In the genomic region with DNA sequence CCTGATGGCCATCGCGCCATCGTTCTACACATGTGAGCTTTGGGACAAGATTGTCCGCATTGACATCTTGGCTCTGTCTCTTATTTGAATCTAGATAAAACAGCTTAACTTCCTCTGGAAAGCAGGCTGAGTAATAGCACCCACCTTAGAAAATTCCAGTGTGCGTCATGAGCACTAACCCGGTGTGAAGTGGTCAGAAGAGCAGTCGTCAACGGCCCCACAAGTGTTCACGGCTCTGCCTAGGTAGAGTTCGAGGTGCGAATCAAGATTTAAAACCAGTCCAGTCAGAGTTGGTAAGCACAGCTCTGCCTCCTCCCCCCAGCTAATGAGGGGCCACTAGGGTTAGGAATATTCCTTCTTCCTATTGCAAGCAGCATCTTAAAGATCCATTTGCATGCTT, we compare ENCODE assay signal across 25 mouse cellular contexts. TPM values are rescaled to one million over a fixed set of nuclear protein-coding genes. Genes with fewer than 3 reads are reported as not detected.
DNase-seq lines count a peak whose midpoint lies in the region; ATAC-seq lines count a peak whose summit lies in the region.
"Had no signal": no experiment of that assay in that cellular context is flagged by ENCODE, and none has a peak within 500 bp of the region (broad histone marks: within the 10 kb centered on the region; RNA-seq: fewer than 3 reads in every experiment).

No protein-coding gene starts in this region.

- no peak overlapping the region for H3K9ac ChIP-seq in lung, embryonic 15.5 days
- H3K9ac ChIP-seq in intestine, embryonic 16.5 days (ENCODE audit: low read depth, low read length): no peak overlapping the region
- H3K9ac ChIP-seq: embryonic facial prominence, embryonic 12.5 days; embryonic facial prominence, embryonic 15.5 days; forebrain, postnatal 0 days; hindbrain, embryonic 14.5 days had no signal

- peaks cover 32% of the 10 kb centered on the region for H3K4me1 ChIP-seq in lung, embryonic 15.5 days
- H3K4me1 ChIP-seq in limb, embryonic 10.5 days: peaks cover 37% of the 10 kb centered on the region
- H3K4me1 ChIP-seq in intestine, embryonic 16.5 days (ENCODE audit: control insufficient read depth, insufficient read depth, low read length): no peaks in the 10 kb centered on the region
- H3K4me1 ChIP-seq: embryonic facial prominence, embryonic 15.5 days had no signal

- peaks cover 22% of the 10 kb centered on the region; the same call in 1 of the 2 replicates for H3K27me3 ChIP-seq in lung, embryonic 15.5 days
- H3K27me3 ChIP-seq in limb, embryonic 10.5 days (ENCODE audit: low read depth, poor library complexity, severe bottlenecking): peaks cover 99% of the 10 kb centered on the region
- H3K27me3 ChIP-seq in intestine, embryonic 16.5 days (replicated peaks; ENCODE audit: control insufficient read depth, insufficient read depth, low read length): 0 out of 2 replicates have a peak, but pooled peaks cover 2% of the 10 kb centered on the region
- H3K27me3 ChIP-seq: CH12.LX, Patski had no signal

- H3K9me3 ChIP-seq in lung, embryonic 15.5 days: no peaks in the 10 kb centered on the region
- H3K9me3 ChIP-seq in limb, embryonic 10.5 days (replicated peaks): no peaks in the 10 kb centered on the region
- H3K9me3 ChIP-seq in intestine, embryonic 16.5 days (ENCODE audit: control insufficient read depth, low read length): no peaks in the 10 kb centered on the region
- H3K9me3 ChIP-seq: embryonic facial prominence, embryonic 12.5 days; embryonic facial prominence, embryonic 15.5 days had no signal

- peak; percentile 21 to 41 for DNase-seq in lung, adult 18-20 months
- DNase-seq in lung, postnatal 10 days: no peak
- DNase-seq in lung, postnatal 14 days: peak; percentile 12
- no peak for DNase-seq in cerebellum, adult 8-10 months
- no peak for DNase-seq in limb, embryonic 10.5 days (ENCODE audit: low spot score)
- DNase-seq: adrenal gland, postnatal 10 days; B cell, adult 2 months; cerebellum, adult 18-20 months; cerebellum, adult 9-11 months; cerebellum, postnatal 25 days; forebrain, postnatal 0 days; gastrocnemius, postnatal 14 days; heart, adult 11 months; heart, postnatal 4 days had no signal

- 60% methylated on average over 11 of the region's 11 CpGs for WGBS in lung, embryonic 15.5 days
- WGBS in limb, embryonic 10.5 days: 83% methylated on average over 11 of the region's 11 CpGs
- 76% methylated on average over 11 of the region's 11 CpGs for WGBS in intestine, embryonic 16.5 days

- peak overlapping the region; percentile 49; the same call in 1 of the 2 replicates for H3K27ac ChIP-seq in lung, embryonic 15.5 days
- no peak overlapping the region for H3K27ac ChIP-seq in limb, embryonic 10.5 days
- no peak overlapping the region for H3K27ac ChIP-seq in intestine, embryonic 16.5 days (ENCODE audit: low read length)
- H3K27ac ChIP-seq: embryonic facial prominence, embryonic 12.5 days; embryonic facial prominence, embryonic 15.5 days; gastrocnemius, adult 2 months; hindbrain, embryonic 14.5 days had no signal

- H3K4me2 ChIP-seq in lung, embryonic 15.5 days: no peak overlapping the region
- H3K4me2 ChIP-seq in intestine, embryonic 16.5 days (ENCODE audit: low read depth, low read length): no peak overlapping the region
- H3K4me2 ChIP-seq: embryonic facial prominence, embryonic 12.5 days; embryonic facial prominence, embryonic 15.5 days; heart, embryonic 11.5 days; hindbrain, embryonic 14.5 days had no signal

- H3K36me3 ChIP-seq in lung, embryonic 15.5 days: no peaks in the 10 kb centered on the region
- H3K36me3 ChIP-seq in limb, embryonic 10.5 days: no peaks in the 10 kb centered on the region
- H3K36me3 ChIP-seq in intestine, embryonic 16.5 days (ENCODE audit: control insufficient read depth, insufficient read depth, low read length): no peaks in the 10 kb centered on the region
- H3K36me3 ChIP-seq: embryonic facial prominence, embryonic 12.5 days; embryonic facial prominence, embryonic 15.5 days; G1E had no signal

- ATAC-seq in lung, embryonic 15.5 days (ENCODE audit: borderline replicate concordance, extremely low read depth, low FRiP score, low TSS enrichment): no peak
- no peak for ATAC-seq in intestine, embryonic 16.5 days
- ATAC-seq: forebrain, embryonic 14.5 days; forebrain, postnatal 0 days; Patski had no signal

- H3K4me3 ChIP-seq in lung, embryonic 15.5 days: no peak overlapping the region
- no peak overlapping the region for H3K4me3 ChIP-seq in limb, embryonic 10.5 days
- no peak overlapping the region for H3K4me3 ChIP-seq in intestine, embryonic 16.5 days (ENCODE audit: low read length)
- H3K4me3 ChIP-seq: embryonic facial prominence, embryonic 12.5 days; embryonic facial prominence, embryonic 15.5 days; gastrocnemius, adult 2 months had no signal

RNA-seq across cellular contexts. Expression of a gene that starts 21.5 kb away (rescaled TPM):
- polyA plus RNA-seq in lung, embryonic 15.5 days (2015; fragmentation: Nextera tagmentation; extraction: Ambion mirVana): 32.6 and 33.9 TPM in 2 replicates
- polyA plus RNA-seq in limb, embryonic 10.5 days (2016; fragmentation: Nextera tagmentation; extraction: Ambion mirVana): 34.2 and 34.4 TPM in 2 replicates
- polyA plus RNA-seq in intestine, embryonic 16.5 days (2015; fragmentation: Nextera tagmentation; extraction: Ambion mirVana): 0.28 and 0.49 TPM in 2 replicates
- polyA plus RNA-seq: G1E had no signal

Comparison
In these comparisons a context has a peak if more than half of its experiments do, and no peak if none do; other contexts are left out.
1. DNase-seq: peak in lung, adult 18-20 months (2 of 2) and lung, postnatal 14 days (single experiment); none in lung, postnatal 10 days (single experiment), cerebellum, adult 8-10 months (single experiment) and limb, embryonic 10.5 days (single experiment).
2. RNA of a gene that starts 21.5 kb away (polyA plus RNA-seq): 34.2 to 34.4 TPM in limb, embryonic 10.5 days and 32.6 to 33.9 TPM in lung, embryonic 15.5 days; 0.28 to 0.49 TPM in intestine, embryonic 16.5 days; every median in the first group is over 10 times any median in the second.